Mouse (Mus musculus) E14TG2a.4 (cell line): Measurements from ENCODE around the gene Tbc1d22a.

ENCODE experiments used
- CTCF ChIP-seq: conservative IDR thresholded peaks from 2 replicates; pipeline ENCODE4 v1.5.1; 2014; ENCODE audit warnings: low read length
- NANOG ChIP-seq: IDR thresholded peaks from 2 replicates; pipeline ENCODE4 v1.6.1; 2014; ENCODE audit warnings: borderline replicate concordance, low read length, mixed read lengths

- TF ChIP-seq CTCF: no peak
- TF ChIP-seq NANOG: no peak
Measured at GRCm38 (mm10) chr15:86415951-86416350, 201.7 kb downstream of the Tbc1d22a start.
